Mouse (Mus musculus): ENCODE data around the gene Rbm46.

Gene Rbm46

DNA sequence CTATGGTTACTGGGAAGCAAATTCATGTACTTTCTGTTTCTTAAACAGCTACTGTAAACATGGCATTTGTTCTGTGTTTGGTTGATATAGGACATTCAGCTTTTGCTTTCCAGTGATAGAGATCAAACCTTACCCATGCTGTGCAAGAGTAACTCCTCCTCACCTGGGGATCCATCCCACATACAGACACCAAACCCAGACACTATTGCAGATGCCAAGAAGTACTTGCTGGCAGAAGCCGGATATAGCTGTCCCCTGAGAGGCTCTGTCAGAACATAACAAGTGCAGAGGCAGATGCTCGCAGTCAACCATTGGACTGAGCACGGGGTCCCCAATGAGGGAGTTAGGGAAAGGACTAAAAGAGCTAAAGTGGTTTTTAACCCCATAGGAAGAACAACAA, 84.6 kb downstream of the Rbm46 start:
- DNase-seq (ENCODE audit: low read depth in 1 of 2, low spot score in 2 of 2): no peak
